Mouse (Mus musculus) liver, embryonic 15.5 days (tissue): ENCODE results near the gene Skor1. TPM values are rescaled to one million over a fixed set of nuclear protein-coding genes. Genes with fewer than 3 reads are reported as not detected.

Experiments
- ATAC-seq: fragments of 200-750 bp; cut with Nextera tagmentation; 2 replicates; pipeline ENCODE4 v1.8.0; 2017; ENCODE audit warnings: moderate number of reproducible peaks, mild to moderate bottlenecking, moderate library complexity; ENCODE audit not compliant: insufficient read depth
- H3K27ac ChIP-seq: fragments of 300-500 bp; sonication (generic); replicated peaks from 2 replicates; pipeline ENCODE4 v1.5.1; 2015; ENCODE audit warnings: mild to moderate bottlenecking, inconsistent platforms
- H3K27me3 ChIP-seq: fragments of 300-500 bp; sonication (generic); 2 replicates; pipeline ENCODE4 v1.6.1; 2015; ENCODE audit warnings: mild to moderate bottlenecking, inconsistent platforms
- H3K36me3 ChIP-seq: fragments of 300-500 bp; sonication (generic); replicated peaks from 2 replicates; pipeline ENCODE4 v1.6.1; 2015; ENCODE audit warnings: moderate library complexity, mild to moderate bottlenecking, inconsistent platforms
- H3K4me1 ChIP-seq: fragments of 300-500 bp; sonication (generic); replicated peaks from 2 replicates; pipeline ENCODE4 v1.6.1; 2015; ENCODE audit warnings: inconsistent platforms
- H3K4me2 ChIP-seq: fragments of 300-500 bp; sonication (generic); 2 replicates; pipeline ENCODE4 v1.6.1; 2015; ENCODE audit warnings: moderate library complexity, mild to moderate bottlenecking, inconsistent platforms
- H3K4me3 ChIP-seq: fragments of 300-500 bp; sonication (generic); replicated peaks from 2 replicates; pipeline ENCODE4 v1.5.1; 2015; ENCODE audit warnings: mild to moderate bottlenecking, inconsistent platforms
- H3K9ac ChIP-seq: fragments of 300-500 bp; sonication (generic); 2 replicates; pipeline ENCODE4 v1.6.1; 2015; ENCODE audit warnings: moderate library complexity, mild to moderate bottlenecking, inconsistent platforms
- H3K9me3 ChIP-seq: fragments of 300-500 bp; sonication (generic); replicated peaks from 2 replicates; pipeline ENCODE4 v1.6.1; 2016; ENCODE audit warnings: inconsistent platforms
- whole genome bisulfite sequencing: fragments of 180-500 bp; shearing (Covaris S2); methylation state at CpG from one replicate; pipeline ENCODE4 v1.1.7; 2015; ENCODE audit warnings: mixed read lengths; ENCODE audit not compliant: insufficient replicate concordance; 5-methylcytosine and 5-hydroxymethylcytosine counted together
- polyA plus RNA-seq: library from polyadenylated mRNA; unstranded; fragments of >200 nt; fragmentation: Nextera tagmentation; extraction: Ambion mirVana; gene quantifications from 2 replicates; pipeline ENCODE4 v1.2.1, GENCODE M21; 2015

Skor1 gene
- polyA plus RNA-seq, 1 experiment from 2014 or later = not detected

DNA sequence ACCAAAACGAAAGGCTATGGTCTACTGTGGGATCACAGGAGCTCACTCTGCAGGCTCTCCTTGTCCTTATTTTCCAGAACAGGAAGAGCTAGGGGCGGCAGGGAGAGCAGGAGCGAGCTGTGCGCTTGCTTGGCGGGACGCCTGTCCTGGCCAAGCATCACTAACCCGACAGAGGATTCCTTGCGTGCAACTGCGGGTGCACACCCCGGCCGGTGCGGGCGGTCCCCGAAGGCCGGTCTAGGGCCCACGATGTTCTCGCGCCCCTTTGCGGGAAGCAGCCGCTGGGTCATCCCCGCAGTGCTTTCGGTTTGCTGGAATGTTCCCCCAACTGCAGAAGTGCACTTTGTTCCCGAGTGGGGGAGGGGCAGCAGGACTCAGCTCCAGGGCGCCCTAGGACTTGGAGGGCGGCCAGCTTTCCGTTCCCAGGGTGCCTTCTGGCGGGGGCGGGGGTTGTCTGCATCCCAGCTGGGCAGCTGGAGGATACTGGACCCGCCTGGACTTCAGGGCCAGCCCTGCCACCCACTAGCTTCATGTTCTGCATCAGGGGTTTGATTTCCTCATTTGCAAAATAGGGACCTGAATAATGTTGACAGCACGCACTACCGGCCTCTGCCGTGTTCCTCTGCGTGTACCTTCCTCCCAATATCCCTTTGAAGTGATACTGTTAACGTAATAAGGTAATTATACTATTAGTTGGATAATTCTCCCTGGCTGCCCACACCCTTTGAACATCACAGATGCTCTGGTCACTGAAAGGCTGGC is 39.6 kb downstream of the Skor1 start:
- Histone ChIP-seq H3K27me3 (peaks cover 16% of the 10 kb centered on the region), H3K4me1 (peaks cover 14% of the 10 kb centered on the region), H3K9me3 (no peaks in the 10 kb centered on the region), H3K4me2 (peak overlapping the region; percentile 59), H3K9ac (peak overlapping the region; percentile 35; the same call in 1 of the 2 replicates), H3K4me3 (peak overlapping the region; percentile 53), H3K27ac (peak overlapping the region; percentile 81), H3K36me3 (no peaks in the 10 kb centered on the region)
- peak; percentile 82 for ATAC-seq
- 3% methylated on average over 34 of the region's 34 CpGs for WGBS

DNA sequence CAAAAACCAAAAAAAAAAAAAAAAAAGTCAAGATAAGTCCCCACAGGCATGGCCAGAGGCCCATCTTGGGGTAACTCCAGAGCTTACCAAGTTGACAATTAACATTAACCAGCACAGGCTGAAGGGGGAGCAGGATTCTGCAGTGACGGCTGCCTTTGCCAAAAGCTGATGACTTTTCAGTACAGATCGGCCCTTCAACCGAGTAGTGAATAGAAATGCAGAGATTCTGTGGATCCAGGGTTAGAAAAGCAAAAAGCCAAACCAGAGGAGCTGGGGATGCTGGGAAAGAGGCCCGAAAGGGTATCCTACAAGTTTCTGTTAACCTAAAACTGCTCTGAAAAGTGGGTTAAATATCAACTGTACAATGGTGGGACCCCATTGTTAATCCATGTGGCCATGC is 40.2 kb downstream of the Skor1 start:
- Histone ChIP-seq H3K4me2 (peak overlapping the region; percentile 59), H3K9ac (0 out of 2 replicates have a peak overlapping the region, but pooled peaks have one; percentile 35), H3K36me3 (no peaks in the 10 kb centered on the region), H3K27me3 (peaks cover 16% of the 10 kb centered on the region), H3K9me3 (no peaks in the 10 kb centered on the region), H3K27ac (peak overlapping the region; percentile 81), H3K4me3 (peak overlapping the region; percentile 53), H3K4me1 (peaks cover 14% of the 10 kb centered on the region)
- ATAC-seq = no peak
- 39% methylated on average over 4 of the region's 4 CpGs for WGBS

- Histone ChIP-seq H3K36me3 (no peaks in the 10 kb centered on the region), H3K4me3 (no peak overlapping the region), H3K4me2 (no peak overlapping the region), H3K27ac (no peak overlapping the region), H3K4me1 (no peaks in the 10 kb centered on the region), H3K9me3 (no peaks in the 10 kb centered on the region), H3K9ac (no peak overlapping the region), H3K27me3 (no peaks in the 10 kb centered on the region)
- no peak for ATAC-seq
- 67% methylated on average over 5 of the region's 5 CpGs for WGBS
Measured at GRCm38 (mm10) chr9:63100660-63101059, 48.1 kb downstream of the Skor1 start.

- Histone ChIP-seq H3K9ac (no peak overlapping the region), H3K4me1 (no peaks in the 10 kb centered on the region), H3K9me3 (no peaks in the 10 kb centered on the region), H3K27me3 (no peaks in the 10 kb centered on the region), H3K4me2 (no peak overlapping the region), H3K27ac (no peak overlapping the region), H3K36me3 (no peaks in the 10 kb centered on the region), H3K4me3 (no peak overlapping the region)
- ATAC-seq = no peak
Measured at GRCm38 (mm10) chr9:63099876-63100275, 48.9 kb downstream of the Skor1 start.

- WGBS = 63% methylated on average over 4 of the region's 4 CpGs
- no peak for ATAC-seq
- Histone ChIP-seq H3K4me2 (no peak overlapping the region), H3K27ac (no peak overlapping the region), H3K9ac (no peak overlapping the region), H3K9me3 (no peaks in the 10 kb centered on the region), H3K27me3 (no peaks in the 10 kb centered on the region), H3K4me1 (no peaks in the 10 kb centered on the region), H3K36me3 (no peaks in the 10 kb centered on the region), H3K4me3 (no peak overlapping the region)
Measured at GRCm38 (mm10) chr9:63099344-63099743, 49.4 kb downstream of the Skor1 start.

DNA sequence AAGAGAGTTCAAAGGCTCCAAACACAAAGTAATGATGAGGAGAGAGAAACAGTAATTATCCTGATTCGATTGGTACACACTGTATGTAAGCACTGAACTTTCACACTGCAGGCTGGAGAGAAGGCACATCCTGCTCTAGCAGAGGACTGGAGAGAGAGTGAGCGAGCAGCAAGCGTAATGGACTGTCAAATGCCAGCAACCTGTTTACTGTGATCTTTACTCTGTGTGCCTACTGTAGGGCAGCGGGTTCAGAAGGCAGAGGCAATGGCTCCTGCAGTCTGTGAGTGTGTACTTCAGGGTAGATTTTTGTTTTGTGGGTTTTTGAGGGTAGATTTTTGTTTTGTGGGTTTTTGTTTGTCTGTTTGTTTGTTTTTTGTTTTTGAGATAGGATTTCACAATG is 49.9 kb downstream of the Skor1 start:
- Histone ChIP-seq H3K27me3 (no peaks in the 10 kb centered on the region), H3K36me3 (no peaks in the 10 kb centered on the region), H3K4me2 (no peak overlapping the region), H3K9ac (no peak overlapping the region), H3K4me3 (no peak overlapping the region), H3K4me1 (no peaks in the 10 kb centered on the region), H3K9me3 (no peaks in the 10 kb centered on the region), H3K27ac (no peak overlapping the region)
- 54% methylated on average over 4 of the region's 4 CpGs for WGBS
- ATAC-seq = no peak

GRCm38 (mm10) chr9:63097204-63097603 is 51.6 kb downstream of the Skor1 start:
- no peaks in the 10 kb centered on the region for H3K27me3 ChIP-seq
- H3K9ac ChIP-seq = no peak overlapping the region
- no peak for ATAC-seq
- 47% methylated on average over 1 of the region's 1 CpGs for WGBS
- H3K4me1 ChIP-seq = 0 out of 2 replicates have a peak, but pooled peaks cover 4% of the 10 kb centered on the region
- no peaks in the 10 kb centered on the region for H3K9me3 ChIP-seq
- H3K4me3 ChIP-seq = no peak overlapping the region
- no peak overlapping the region for H3K27ac ChIP-seq
- no peaks in the 10 kb centered on the region for H3K36me3 ChIP-seq
- no peak overlapping the region for H3K4me2 ChIP-seq

GRCm38 (mm10) chr9:63094030-63094429 is 54.7 kb downstream of the Skor1 start:
- ATAC-seq = no peak
- no peaks in the 10 kb centered on the region for H3K27me3 ChIP-seq
- 0 out of 2 replicates have a peak, but pooled peaks cover 7% of the 10 kb centered on the region for H3K4me1 ChIP-seq
- H3K9me3 ChIP-seq = no peaks in the 10 kb centered on the region
- no peak overlapping the region for H3K4me3 ChIP-seq
- H3K27ac ChIP-seq = no peak overlapping the region
- H3K4me2 ChIP-seq = no peak overlapping the region
- whole genome bisulfite sequencing = 72% methylated on average over 1 of the region's 1 CpGs
- H3K9ac ChIP-seq = no peak overlapping the region
- H3K36me3 ChIP-seq = no peaks in the 10 kb centered on the region

- Histone ChIP-seq H3K4me1 (0 out of 2 replicates have a peak, but pooled peaks cover 7% of the 10 kb centered on the region), H3K27me3 (no peaks in the 10 kb centered on the region), H3K4me3 (peak overlapping the region; percentile 30; the same call in 1 of the 2 replicates), H3K9me3 (no peaks in the 10 kb centered on the region), H3K9ac (no peak overlapping the region), H3K36me3 (no peaks in the 10 kb centered on the region), H3K27ac (0 out of 2 replicates have a peak overlapping the region, but pooled peaks have one; percentile 38), H3K4me2 (peak overlapping the region; percentile 43; the same call in 1 of the 2 replicates)
- no peak for ATAC-seq
- 16% methylated on average over 6 of the region's 6 CpGs for WGBS
Measured at GRCm38 (mm10) chr9:63092567-63092966, 56.2 kb downstream of the Skor1 start.

GRCm38 (mm10) chr9:63091971-63092528 is 56.7 kb downstream of the Skor1 start:
- Histone ChIP-seq H3K4me1 (0 out of 2 replicates have a peak, but pooled peaks cover 7% of the 10 kb centered on the region), H3K4me3 (peak overlapping the region; percentile 30), H3K9ac (no peak overlapping the region), H3K36me3 (no peaks in the 10 kb centered on the region), H3K4me2 (peak overlapping the region; percentile 43), H3K27ac (0 out of 2 replicates have a peak overlapping the region, but pooled peaks have one; percentile 41), H3K27me3 (no peaks in the 10 kb centered on the region), H3K9me3 (no peaks in the 10 kb centered on the region)
- ATAC-seq = no peak
- 1% methylated on average over 13 of the region's 13 CpGs for WGBS

DNA sequence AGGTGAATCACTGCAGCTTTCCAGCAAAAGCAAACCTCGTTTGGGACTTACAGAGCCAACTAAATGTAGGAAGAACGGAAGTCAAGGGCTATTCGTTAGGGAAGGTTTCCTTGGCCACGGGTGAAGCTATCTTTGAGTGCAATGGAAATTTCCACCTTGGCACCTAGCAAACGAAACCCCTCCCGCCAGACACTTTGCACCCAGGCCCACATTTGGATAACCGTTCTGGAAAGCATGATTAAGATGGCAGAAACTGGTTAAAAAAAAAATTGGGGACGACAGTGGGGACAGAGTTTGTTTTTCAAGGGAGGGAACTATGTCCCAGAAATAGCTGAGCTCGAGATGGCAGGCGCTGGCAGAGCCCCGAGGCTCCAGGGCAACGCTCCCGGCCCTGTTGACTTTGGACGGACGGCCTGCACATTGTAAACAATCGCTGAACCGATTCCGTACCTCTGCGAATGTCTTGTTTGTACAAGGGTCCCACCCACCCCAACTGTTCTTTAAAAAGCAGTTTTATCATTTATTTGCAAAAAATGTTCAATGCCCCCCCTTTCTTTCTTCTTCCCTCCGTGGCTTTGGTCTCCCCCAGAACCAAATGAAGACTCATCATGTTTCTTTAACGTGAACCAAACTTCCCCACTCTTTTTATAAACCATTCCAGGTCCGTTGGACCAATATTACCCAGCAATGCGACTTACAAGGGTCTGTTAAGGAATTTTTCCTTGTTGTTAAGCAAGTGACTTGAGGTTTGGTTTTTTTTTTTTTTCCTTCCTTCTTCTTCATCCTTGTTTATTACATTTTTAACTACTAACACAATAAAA is 57.5 kb downstream of the Skor1 start:
- 0 out of 2 replicates have a peak, but pooled peaks cover 7% of the 10 kb centered on the region for H3K4me1 ChIP-seq
- WGBS = 36% methylated on average over 23 of the region's 23 CpGs
- H3K9ac ChIP-seq = no peak overlapping the region
- H3K4me3 ChIP-seq = no peak overlapping the region
- H3K27me3 ChIP-seq = no peaks in the 10 kb centered on the region
- H3K9me3 ChIP-seq = no peaks in the 10 kb centered on the region
- H3K27ac ChIP-seq = peak overlapping the region; percentile 41; the same call in 1 of the 2 replicates
- no peaks in the 10 kb centered on the region for H3K36me3 ChIP-seq
- peak overlapping the region; percentile 43; the same call in 1 of the 2 replicates for H3K4me2 ChIP-seq
- no peak for ATAC-seq
